Mouse (Mus musculus) brown adipose tissue, adult 24 weeks (tissue): ENCODE results near the gene Chst15. TPM values are rescaled to one million over a fixed set of nuclear protein-coding genes. Genes with fewer than 3 reads are reported as not detected.

Experiments
- H3K27ac ChIP-seq: fragments of 200-500 bp; replicated peaks from 2 replicates; pipeline ENCODE4 v1.5.1; 2012; ENCODE audit warnings: low read depth, mild to moderate bottlenecking, low read length
- H3K4me1 ChIP-seq: fragments of 200-500 bp; 2 replicates; pipeline ENCODE4 v1.6.1; 2012; ENCODE audit warnings: low read length, mixed read lengths; ENCODE audit not compliant: control insufficient read depth, insufficient read depth, insufficient read length
- H3K4me3 ChIP-seq: fragments of 200-500 bp; 2 replicates; pipeline ENCODE4 v1.5.1; 2012; ENCODE audit warnings: low read depth, mild to moderate bottlenecking, low read length, moderate library complexity; ENCODE audit not compliant: insufficient read depth
- polyA plus RNA-seq: library from polyadenylated mRNA; stranded (reverse); fragments of >200 nt; gene quantifications from 2 replicates; pipeline ENCODE4 v1.2.4, GENCODE M21; 2012; ENCODE audit not compliant: missing spikeins, insufficient read depth, insufficient read length

Chst15 gene
- polyA plus RNA-seq, 1 experiment, result 14.7 TPM

DNA sequence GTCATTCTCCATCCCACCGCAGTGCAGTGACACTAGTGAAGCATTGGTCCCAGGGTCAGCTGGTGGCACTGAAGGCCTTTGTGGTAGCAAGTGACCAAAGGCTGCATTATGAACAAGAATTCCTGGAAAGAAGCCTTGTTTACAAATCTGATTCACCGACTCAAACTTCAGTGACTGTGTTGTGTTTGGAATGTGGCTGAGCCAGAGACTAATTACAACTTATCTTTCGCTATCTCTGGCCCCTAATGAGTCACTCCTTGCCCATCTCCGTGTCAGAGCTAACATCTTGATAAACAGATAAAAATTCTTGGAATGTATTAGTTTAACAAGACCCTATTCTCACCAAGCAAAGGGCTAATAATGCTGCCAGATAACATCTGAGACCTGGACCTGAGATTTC is 27.6 kb upstream of the Chst15 start:
- no peak overlapping the region for H3K27ac ChIP-seq

DNA sequence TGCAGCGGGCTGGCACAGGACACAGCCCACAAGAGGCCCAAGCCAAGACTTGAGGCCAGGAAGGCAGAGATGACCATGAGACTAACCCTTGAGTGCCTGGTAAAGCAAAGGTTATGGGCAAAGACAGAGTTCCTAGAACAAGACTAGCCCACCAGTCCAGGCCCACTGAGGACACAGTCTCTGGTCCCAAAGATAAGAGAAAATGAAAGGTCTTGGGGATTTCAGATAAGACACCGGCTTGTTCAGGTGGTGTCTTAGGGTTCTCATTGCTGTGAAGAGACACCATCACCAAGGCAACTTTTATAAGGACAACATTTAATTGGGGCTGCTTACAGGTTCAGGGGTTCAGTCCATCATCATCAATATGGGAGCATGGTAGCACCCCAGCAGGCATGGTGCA is 26.9 kb upstream of the Chst15 start:
- Histone ChIP-seq H3K4me1 (peaks cover 23% of the 10 kb centered on the region), H3K27ac (no peak overlapping the region), H3K4me3 (no peak overlapping the region)

More for the DNA sequence above, 27.6 kb upstream of the Chst15 start:
- no peak overlapping the region for H3K4me3 ChIP-seq
- peaks cover 20% of the 10 kb centered on the region for H3K4me1 ChIP-seq

GRCm38 (mm10) chr7:132343146-132343545 is 26.1 kb upstream of the Chst15 start:
- Histone ChIP-seq H3K27ac (no peak overlapping the region), H3K4me3 (no peak overlapping the region), H3K4me1 (peaks cover 23% of the 10 kb centered on the region)

GRCm38 (mm10) chr7:132339041-132339839 is 22.2 kb upstream of the Chst15 start:
- Histone ChIP-seq H3K4me1 (peaks cover 19% of the 10 kb centered on the region), H3K27ac (peak overlapping the region; percentile 92), H3K4me3 (no peak overlapping the region)

- Histone ChIP-seq H3K4me3 (no peak overlapping the region), H3K27ac (peak overlapping the region; percentile 92), H3K4me1 (peaks cover 21% of the 10 kb centered on the region)
Measured at GRCm38 (mm10) chr7:132338350-132338749, 21.3 kb upstream of the Chst15 start.

- 0 out of 2 replicates have a peak overlapping the region, but pooled peaks have one; percentile 0 for H3K27ac ChIP-seq
- H3K4me3 ChIP-seq, result no peak overlapping the region
- H3K4me1 ChIP-seq, result peaks cover 25% of the 10 kb centered on the region
Measured at GRCm38 (mm10) chr7:132337268-132337917, 20.4 kb upstream of the Chst15 start.

GRCm38 (mm10) chr7:132336781-132337180 is 19.8 kb upstream of the Chst15 start:
- Histone ChIP-seq H3K4me3 (no peak overlapping the region), H3K4me1 (peaks cover 29% of the 10 kb centered on the region), H3K27ac (no peak overlapping the region)

- H3K4me3 ChIP-seq, result no peak overlapping the region
- no peak overlapping the region for H3K27ac ChIP-seq
- peaks cover 29% of the 10 kb centered on the region for H3K4me1 ChIP-seq
Measured at GRCm38 (mm10) chr7:132335367-132335766, 18.3 kb upstream of the Chst15 start.

DNA sequence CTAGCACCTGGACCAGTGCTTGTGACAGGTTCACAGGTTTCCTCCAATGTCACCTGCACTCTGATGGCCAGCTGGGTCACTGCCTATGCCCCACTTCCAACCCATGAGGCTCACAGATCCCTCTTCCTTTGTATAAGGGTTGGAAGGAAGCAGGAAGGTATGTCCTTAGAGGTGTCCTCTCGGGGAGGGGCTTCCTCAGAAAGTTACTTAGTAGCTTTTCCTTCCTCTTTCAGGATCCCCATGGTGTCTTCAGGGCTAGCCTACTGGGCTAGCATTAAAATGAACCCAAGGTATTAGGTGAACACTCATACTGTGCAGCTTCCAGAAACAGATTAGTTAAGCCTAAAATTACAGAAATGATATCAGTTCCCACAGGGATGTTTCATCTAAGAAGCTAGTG is 16.1 kb upstream of the Chst15 start:
- Histone ChIP-seq H3K4me3 (no peak overlapping the region), H3K27ac (no peak overlapping the region), H3K4me1 (peaks cover 22% of the 10 kb centered on the region)

DNA sequence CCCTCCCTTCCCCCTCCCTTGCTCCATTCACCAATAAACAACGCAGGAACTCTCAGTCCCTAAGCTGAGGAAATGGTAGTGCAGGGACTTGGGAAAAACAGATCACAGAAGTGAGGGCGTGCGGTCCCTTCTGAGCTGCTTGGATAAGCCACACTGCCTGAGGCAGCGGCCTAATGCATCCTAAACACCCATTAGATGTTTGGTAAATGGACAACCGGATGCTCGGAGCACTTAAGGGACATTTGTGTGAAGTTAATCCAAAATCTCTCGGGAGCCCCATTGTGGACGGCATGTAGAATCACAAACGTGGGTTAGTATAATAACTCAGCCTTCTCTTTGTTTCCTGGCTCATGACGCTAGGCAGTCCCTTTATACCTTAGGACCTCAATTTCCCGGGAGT is 15.1 kb upstream of the Chst15 start:
- no peak overlapping the region for H3K4me3 ChIP-seq
- H3K27ac ChIP-seq, result 0 out of 2 replicates have a peak overlapping the region, but pooled peaks have one; percentile 8
- H3K4me1 ChIP-seq, result peaks cover 15% of the 10 kb centered on the region

- H3K27ac ChIP-seq, result no peak overlapping the region
- no peak overlapping the region for H3K4me3 ChIP-seq
- H3K4me1 ChIP-seq, result peaks cover 14% of the 10 kb centered on the region
Measured at GRCm38 (mm10) chr7:132330179-132330578, 13.2 kb upstream of the Chst15 start.

GRCm38 (mm10) chr7:132328648-132329047 is 11.6 kb upstream of the Chst15 start:
- no peak overlapping the region for H3K4me3 ChIP-seq
- H3K27ac ChIP-seq, result no peak overlapping the region
- peaks cover 13% of the 10 kb centered on the region for H3K4me1 ChIP-seq

GRCm38 (mm10) chr7:132325549-132326331 is 8.7 kb upstream of the Chst15 start:
- Histone ChIP-seq H3K4me3 (no peak overlapping the region), H3K4me1 (peaks cover 3% of the 10 kb centered on the region), H3K27ac (no peak overlapping the region)

DNA sequence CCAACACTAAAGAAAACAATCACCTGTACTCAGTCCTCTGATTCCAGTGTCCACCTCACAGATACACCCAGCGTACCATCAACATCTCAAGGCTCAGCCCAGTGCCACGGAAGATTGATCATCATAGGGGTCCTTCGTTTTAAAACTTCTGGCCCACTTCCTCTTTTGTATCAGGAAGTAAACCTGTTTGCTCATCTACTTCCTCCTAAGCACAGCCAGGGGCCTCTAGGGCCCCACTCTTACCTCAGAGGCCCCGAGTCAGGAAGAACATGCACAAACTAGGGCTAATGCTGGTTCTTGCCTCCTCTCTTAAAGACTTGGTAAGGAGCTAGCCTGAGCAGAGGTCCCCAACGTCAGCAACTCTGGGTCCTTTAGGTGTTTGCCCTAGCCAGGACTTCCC is 6.4 kb upstream of the Chst15 start:
- H3K4me1 ChIP-seq, result peaks cover 3% of the 10 kb centered on the region
- no peak overlapping the region for H3K4me3 ChIP-seq
- no peak overlapping the region for H3K27ac ChIP-seq

DNA sequence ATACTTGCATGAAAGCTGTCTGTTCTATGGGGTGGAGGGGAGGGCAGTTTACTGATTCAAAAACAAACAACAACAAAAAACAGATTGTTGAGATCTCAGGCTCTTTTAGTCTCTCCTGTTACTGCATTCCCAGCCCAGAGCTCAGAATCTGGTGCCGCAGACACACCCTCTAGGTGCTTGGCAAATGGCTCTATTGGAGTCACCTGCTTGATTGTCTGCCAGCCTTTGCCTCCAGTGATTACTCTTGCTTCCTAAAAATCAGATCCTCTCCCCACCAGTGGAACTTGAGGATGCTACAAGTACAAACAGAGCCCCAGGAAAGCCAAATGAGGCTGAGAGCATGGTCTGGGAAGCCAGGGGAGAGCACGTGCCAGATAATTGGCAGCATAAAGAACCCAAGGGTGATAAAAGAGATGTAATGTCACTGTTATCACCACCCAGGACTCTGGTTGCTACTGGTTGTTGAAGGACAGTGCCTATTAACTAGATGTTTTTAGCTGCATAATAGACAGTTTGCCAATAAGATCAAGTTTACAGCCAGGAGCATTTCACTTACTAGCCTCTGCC is 4.4 kb upstream of the Chst15 start:
- H3K4me3 ChIP-seq, result no peak overlapping the region

More for the DNA sequence above, 4.4 kb upstream of the Chst15 start:
- H3K27ac ChIP-seq, result no peak overlapping the region
- peaks cover 7% of the 10 kb centered on the region for H3K4me1 ChIP-seq
